Mouse (Mus musculus) ovary, adult 2 months (tissue): Measurements from ENCODE around the gene Cpne9. TPM values are rescaled to one million over a fixed set of nuclear protein-coding genes. Genes with fewer than 3 reads are reported as not detected.

Source experiments
- polyA plus RNA-seq: library from polyadenylated mRNA; depleted of rRNA; stranded (reverse); fragments of >200 nt; gene quantifications from 2 replicates; pipeline ENCODE4 v1.2.3, GENCODE M21; 2012; rRNA removed

Gene Cpne9
- polyA plus RNA-seq: 2.9 and 4.4 TPM in 2 replicates

DNA sequence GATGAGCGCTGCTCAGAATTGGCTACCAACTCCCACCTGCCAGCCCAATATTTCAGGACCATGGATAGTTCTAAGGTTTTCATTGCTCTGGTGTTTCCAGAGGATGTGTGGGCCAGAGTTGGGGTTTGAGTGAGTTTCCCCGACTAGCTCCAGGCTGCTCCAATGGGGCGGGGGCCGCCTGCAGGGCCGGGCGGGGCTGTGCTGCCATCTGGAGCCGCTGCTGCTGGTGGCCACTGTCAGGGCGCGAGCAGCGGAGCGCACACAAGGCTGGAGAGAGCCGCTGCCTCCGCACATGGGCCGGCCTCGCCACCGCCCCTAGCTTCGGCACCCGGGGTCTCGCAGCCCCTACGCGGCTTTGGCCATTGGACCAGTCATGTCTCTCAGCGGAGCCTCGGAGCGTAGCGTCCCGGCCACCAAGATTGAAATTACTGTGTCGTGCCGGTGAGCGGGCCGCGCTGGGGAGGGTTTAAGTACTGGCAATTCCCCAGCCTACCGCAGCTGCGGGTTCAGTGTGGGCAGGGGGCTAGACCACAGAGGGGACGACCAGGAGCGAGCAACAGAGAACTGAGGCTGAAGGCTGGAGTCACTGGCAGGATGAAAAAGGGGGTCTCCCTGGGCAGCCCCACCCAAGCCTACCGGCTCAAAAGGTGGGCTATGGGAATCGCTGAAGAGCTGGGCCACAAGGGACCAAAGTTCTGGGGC, at the start of gene Cpne9:
Cpne9 (plus strand) TSS at position 207 of the 702 bp plus-strand sequence.

GRCm38 (mm10) chr6:113237542-113238270, 44.4 kb upstream of the Cpne9 start, which contains the start of gene Mtmr14:
Mtmr14 (plus strand) TSS chr6:113237843.

GRCm38 (mm10) chr6:113306986-113307349, 24.9 kb downstream of the Cpne9 start, which contains the start of gene Brpf1:
Brpf1 (plus strand) TSS chr6:113307137.

GRCm38 (mm10) chr6:113326533-113327315, 44.6 kb downstream of the Cpne9 start, which contains the start of gene Ogg1:
Ogg1 (plus strand) TSS chr6:113326972.

GRCm38 (mm10) chr6:113343177-113344092, 61.3 kb downstream of the Cpne9 start, which contains the start of gene Camk1:
Camk1 (minus strand) TSS chr6:113343984.

Other genes with a start within 250 kb of the Cpne9 start
- 5.4 and 8.9 TPM in 2 replicates for gene Thumpd3, start 236.1 kb upstream of the Cpne9 start, polyA plus RNA-seq
- 26.5 and 41.0 TPM in 2 replicates for gene Setd5, start 204.9 kb upstream of the Cpne9 start, polyA plus RNA-seq
- gene Lhfpl4, start 86.9 kb upstream of the Cpne9 start, polyA plus RNA-seq: 0.74 and 0.97 TPM in 2 replicates
- gene Mtmr14, start 44.5 kb upstream of the Cpne9 start, polyA plus RNA-seq: 82.3 and 92.6 TPM in 2 replicates
- 24.3 and 26.5 TPM in 2 replicates for gene Brpf1, start 24.8 kb downstream of the Cpne9 start, polyA plus RNA-seq
- gene Ogg1, start 44.7 kb downstream of the Cpne9 start, polyA plus RNA-seq: 25.4 and 30.0 TPM in 2 replicates
- 77.2 and 87.7 TPM in 2 replicates for gene Camk1, start 61.7 kb downstream of the Cpne9 start, polyA plus RNA-seq
- 41.7 and 44.7 TPM in 2 replicates for gene Tada3, start 95.6 kb downstream of the Cpne9 start, polyA plus RNA-seq
- gene Arpc4, start 95.8 kb downstream of the Cpne9 start, polyA plus RNA-seq: 64.4 and 70.8 TPM in 2 replicates
- gene Ttll3, start 107.0 kb downstream of the Cpne9 start, polyA plus RNA-seq: 26.9 and 30.3 TPM in 2 replicates
- 53.1 and 70.5 TPM in 2 replicates for gene Rpusd3, start 137.0 kb downstream of the Cpne9 start, polyA plus RNA-seq
- gene Cidec, start 153.5 kb downstream of the Cpne9 start, polyA plus RNA-seq: 176 and 184 TPM in 2 replicates
- 92.3 and 96.5 TPM in 2 replicates for gene Jagn1, start 160.3 kb downstream of the Cpne9 start, polyA plus RNA-seq
- 50.7 and 65.4 TPM in 2 replicates for gene Il17re, start 176.2 kb downstream of the Cpne9 start, polyA plus RNA-seq
- 94.6 and 103 TPM in 2 replicates for gene Il17rc, start 189.1 kb downstream of the Cpne9 start, polyA plus RNA-seq
- 16.6 and 17.3 TPM in 2 replicates for gene Creld1, start 201.0 kb downstream of the Cpne9 start, polyA plus RNA-seq
- 0.09 and 0.10 TPM in 2 replicates for gene Prrt3, start 219.6 kb downstream of the Cpne9 start, polyA plus RNA-seq
- 33.1 and 42.4 TPM in 2 replicates for gene Emc3, start 249.3 kb downstream of the Cpne9 start, polyA plus RNA-seq
- gene Fancd2, start 249.4 kb downstream of the Cpne9 start, polyA plus RNA-seq: 2.3 and 5.9 TPM in 2 replicates